Mouse (Mus musculus) right cerebral cortex, postnatal 14 days (tissue): ENCODE results near the gene Gstm4.

ENCODE experiments used
- DNase-seq: peaks from one replicate; pipeline ENCODE4 v3.0.0; 2022

The Gstm4 gene

DNA sequence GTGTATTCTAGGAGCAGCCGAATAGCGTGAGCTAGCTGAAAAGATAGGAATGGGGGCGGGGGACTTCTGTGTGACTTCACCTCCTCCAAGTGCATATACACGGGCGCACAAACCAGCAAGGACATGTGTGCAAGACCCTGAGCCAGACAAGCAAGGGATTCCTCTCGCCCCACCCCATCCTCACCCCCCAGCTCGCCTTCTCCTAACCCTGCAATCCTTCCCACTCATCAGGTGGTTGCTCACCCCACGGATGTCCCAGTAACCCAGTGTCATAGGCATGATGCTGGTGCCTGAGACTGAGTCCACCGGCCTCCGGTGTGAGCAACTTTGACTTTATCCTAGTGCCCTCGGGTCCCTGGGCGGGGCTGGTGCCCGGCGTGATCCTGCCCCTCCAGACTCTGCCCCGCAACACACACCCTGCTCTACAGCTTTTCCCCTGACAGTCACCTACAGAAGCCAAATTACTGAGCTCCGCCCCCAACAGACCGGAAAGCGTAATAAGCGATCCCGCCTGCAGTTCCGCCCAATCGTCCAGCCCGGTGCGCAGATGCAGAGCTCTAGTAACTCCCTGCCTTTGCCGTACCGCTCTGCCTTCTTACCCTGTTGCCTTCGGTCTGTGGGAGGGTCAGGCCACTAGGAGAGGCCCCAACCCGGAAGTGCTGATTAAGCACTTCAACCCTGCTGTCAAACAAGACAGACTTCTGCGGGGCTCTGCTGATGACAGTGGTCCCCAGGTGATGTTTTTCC, at the start of gene Gstm4:
Gene Gstm4 (minus strand): TSS at position 501 of the 747 bp plus-strand sequence.
- peak; percentile 79 for DNase-seq

DNA sequence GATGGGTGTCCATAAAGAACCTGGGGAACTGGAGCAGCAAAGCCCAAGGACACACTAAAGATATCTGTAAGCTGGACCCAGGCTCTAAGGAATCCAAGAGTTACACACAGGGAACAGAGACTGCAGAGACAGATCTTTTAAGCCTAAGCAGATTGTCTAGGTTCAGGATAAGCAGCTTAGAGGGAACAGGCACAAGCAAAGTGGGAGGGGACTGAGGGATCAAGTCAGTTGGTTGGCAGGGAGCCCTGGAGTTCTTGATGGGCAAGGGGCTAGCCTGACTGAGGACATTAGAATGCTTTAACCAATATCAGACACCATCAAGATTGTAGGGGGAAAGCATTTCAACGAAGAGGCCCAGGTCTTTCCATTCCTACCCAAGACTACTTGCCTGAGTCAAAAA, 49.5 kb upstream of the Gstm4 start:
- DNase-seq, result no peak

GRCm38 (mm10) chr3:108093306-108093705, 48.6 kb upstream of the Gstm4 start:
- DNase-seq, result no peak

DNA sequence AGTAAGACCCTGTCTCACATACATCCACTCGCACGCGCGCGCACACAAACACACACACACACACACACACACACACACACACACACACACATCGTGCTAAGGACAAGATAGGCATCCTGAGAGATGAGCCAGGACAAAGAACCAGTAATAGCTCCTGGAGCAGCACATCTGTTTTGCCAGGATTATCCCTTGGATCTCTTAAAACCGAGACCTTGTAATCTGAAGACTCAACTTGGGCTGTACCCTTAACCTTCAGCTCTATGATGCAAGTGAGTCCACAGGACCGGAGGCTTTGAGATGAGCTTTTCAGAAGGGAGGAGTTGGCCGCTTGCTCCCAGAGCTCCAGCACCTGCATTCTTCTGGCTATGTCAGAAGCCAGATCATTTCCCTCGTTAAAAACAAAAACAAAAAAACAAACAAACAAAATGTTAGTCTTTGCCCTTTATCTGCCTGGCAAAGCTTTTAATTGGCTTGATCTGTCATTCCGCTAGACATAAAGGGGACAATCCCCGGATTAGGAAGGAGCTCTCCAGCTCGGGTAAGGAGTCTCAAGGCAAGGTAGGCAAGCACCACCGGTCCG, 47.9 kb upstream of the Gstm4 start, which contains the start of gene Gnat2:
Gene Gnat2 (plus strand): TSS at position 254 of the 580 bp plus-strand sequence.
- no peak for DNase-seq

DNA sequence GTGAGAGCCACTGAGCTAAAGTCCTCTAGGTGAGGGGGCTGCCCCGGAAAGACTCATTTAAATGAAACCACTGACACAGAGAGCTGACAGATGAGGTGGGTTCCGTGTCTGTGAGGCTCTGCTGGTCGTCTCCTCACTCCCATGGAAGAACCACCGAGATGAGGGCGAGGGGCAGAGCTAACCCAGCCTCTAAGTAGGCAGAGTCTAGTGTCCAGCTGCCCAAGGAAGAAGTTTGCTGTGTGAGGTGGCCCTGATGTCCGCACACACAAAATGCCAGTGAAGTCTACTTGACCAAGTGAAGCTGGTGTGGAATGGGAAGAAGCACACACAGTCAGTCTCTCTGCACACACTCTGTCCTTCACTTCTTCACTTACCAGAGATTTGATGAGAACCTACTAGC, 47.3 kb upstream of the Gstm4 start:
- DNase-seq, result no peak

- no peak for DNase-seq
These were observed 45.9 kb upstream of the Gstm4 start for GRCm38 (mm10) chr3:108090561-108090960.

- DNase-seq, result no peak
These were observed 45.2 kb upstream of the Gstm4 start for GRCm38 (mm10) chr3:108089916-108090315.

DNA sequence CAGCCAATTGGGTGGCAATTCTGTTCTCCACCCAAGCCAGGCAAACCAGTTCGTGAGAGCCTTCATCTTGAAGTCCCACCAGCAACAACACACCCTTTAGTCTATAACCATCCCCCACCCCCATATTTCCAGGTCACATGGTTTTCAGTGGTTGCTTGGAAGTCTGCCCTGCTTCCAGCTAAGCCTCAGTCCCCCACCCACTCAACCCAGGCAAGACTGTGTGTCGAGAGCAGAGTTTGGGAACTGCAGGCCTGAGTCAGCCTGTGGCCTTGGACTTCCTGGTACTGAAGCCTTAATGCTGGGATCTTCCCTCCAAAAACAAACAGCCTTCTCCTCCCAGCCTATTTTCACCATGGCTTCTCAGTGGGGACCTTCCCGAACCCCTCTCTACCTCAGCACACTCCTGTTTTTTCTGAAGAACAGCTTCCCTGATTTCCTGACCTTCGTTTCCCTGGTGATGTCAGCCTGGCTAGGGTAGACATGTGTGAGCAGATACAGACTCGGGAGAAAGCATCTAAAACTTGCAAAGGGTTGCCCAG, 44.2 kb upstream of the Gstm4 start:
- DNase-seq, result no peak

GRCm38 (mm10) chr3:108087329-108087728, 42.6 kb upstream of the Gstm4 start:
- no peak for DNase-seq

GRCm38 (mm10) chr3:108086470-108086979, 41.8 kb upstream of the Gstm4 start, which contains the start of gene Ampd2:
Ampd2 (minus strand) TSS chr3:108086651.
- DNase-seq, result peak; percentile 55

GRCm38 (mm10) chr3:108085721-108086469, 41.2 kb upstream of the Gstm4 start:
- no peak for DNase-seq

GRCm38 (mm10) chr3:108085281-108085720, 40.6 kb upstream of the Gstm4 start:
- peak; percentile 92 for DNase-seq

DNA sequence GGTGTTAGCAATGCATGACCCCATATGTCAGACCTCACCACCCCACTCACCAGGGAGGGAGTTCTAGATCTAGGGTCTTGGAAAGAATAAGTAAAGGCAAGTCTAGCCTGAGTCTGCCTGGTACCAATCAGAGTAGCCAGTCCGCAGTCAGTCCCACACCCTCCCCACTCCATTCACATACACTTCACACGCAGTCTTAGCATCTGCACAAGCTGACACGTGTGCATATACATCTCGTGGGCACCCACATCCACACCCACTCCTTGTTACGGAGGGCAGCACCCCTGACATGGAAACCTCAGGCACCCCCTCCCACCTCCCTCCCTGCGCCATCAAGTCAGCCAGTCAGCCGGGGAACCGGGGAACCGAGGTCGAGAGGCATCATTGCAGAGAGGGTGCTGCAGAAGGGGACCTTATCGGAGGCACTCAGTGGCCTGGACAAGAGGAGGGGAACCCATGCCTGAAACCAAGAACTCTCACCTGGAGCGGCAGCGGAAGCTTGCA, 40.1 kb upstream of the Gstm4 start:
- no peak for DNase-seq

DNA sequence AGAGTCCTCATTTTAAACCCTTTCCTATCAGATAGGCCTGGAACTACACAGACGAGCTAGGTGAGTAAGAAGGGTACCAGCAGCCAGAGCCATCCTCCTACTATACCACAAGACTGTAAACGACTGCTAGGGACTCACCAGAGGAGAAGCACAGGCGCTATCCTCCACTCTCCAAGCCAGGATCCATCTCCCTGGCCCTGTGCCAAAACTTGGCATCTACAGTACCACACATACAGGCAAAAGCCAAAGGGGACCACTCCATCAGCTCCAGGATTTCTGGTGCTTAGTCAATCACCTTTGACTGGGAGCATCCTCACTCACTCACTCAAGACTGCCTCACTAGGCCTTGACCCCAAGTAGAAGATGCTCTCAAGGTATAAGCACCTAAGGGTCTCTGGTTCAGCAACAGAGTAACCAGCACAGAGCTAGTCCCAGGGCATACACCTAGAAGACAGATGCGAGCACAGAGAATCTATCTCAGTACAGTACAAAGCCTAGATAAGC, 39.3 kb upstream of the Gstm4 start:
- no peak for DNase-seq

- DNase-seq, result no peak
These were observed 38.5 kb upstream of the Gstm4 start for GRCm38 (mm10) chr3:108083161-108083560.

DNA sequence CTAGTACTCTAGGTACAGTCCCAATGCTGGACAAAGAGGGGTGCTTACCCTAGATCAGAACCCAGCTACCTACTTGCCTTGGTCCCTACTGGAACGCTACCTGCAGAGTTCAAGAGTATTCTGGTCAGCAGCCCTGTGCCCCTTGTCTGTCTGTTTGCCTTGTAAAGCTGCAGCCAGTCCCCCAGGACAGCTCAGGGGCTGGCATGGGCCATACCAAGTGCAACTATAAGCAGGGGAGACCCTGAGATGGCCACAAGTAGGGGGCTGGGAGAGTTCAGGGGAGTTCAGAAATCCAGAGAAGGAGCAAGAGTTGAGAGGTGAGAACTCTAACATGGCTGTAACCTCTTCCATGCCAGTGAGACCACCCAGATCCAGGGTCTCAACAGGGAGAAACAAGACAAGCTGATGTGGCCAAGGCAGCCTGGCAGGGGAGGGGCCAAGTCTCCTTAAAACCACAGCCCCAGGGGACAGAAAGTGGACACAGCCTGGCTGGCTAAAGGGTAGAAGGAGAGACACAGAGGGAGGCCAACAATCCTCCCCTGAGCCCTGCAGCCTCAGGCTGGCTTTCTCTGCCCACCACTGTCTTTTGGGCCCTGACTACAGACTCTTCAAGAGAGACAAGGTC, 37.7 kb upstream of the Gstm4 start:
- DNase-seq, result no peak

DNA sequence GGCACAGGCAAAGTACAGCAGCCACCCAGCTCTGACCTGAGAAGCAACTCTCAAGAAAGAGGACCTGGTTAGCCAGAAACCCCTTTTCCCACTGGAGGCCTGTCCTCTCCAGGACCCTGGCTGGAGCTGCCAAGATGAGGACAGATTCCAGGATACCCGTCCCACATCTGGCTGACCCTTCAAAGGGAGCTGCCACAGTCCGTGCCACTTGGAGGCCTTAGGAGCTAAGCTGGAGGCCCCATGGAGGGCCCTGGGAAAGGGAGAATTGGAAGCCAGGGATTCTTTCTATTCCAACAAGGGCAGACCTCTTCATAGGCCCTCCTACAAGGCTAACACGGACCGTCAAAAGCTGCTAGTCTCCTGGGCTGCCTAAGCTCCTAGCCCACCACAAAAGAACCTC, 37.0 kb upstream of the Gstm4 start:
- no peak for DNase-seq

GRCm38 (mm10) chr3:108076836-108077235, 32.1 kb upstream of the Gstm4 start:
- DNase-seq, result no peak

DNA sequence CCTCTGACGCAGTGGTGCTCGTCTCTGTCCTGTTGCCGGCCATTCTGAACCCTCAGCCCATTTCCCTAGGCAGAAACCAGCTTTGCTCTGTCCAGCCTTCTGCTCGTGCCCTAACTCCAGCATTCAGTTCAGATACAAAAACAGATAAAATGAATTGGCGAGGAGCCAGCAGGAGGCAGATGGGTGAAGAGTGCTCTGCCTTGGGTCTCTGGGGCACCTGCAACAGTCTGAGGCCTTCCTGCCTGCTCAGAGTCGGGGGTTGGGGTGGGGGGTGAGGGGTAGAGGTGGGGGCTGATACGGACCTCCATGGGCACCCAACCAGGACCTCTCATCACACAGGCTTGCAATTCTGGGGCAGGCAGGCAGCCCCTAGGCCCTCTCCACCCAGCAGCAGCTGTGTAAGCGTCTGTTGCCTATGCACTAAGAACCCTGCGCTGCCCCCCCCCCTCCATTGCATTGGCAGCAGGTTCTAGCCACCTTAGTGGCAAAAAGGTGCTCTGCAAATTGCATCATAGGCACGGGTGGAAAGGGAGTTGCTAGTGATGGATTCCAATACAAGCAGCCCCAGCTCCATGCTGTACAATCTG, 28.4 kb upstream of the Gstm4 start:
- DNase-seq, result no peak

DNA sequence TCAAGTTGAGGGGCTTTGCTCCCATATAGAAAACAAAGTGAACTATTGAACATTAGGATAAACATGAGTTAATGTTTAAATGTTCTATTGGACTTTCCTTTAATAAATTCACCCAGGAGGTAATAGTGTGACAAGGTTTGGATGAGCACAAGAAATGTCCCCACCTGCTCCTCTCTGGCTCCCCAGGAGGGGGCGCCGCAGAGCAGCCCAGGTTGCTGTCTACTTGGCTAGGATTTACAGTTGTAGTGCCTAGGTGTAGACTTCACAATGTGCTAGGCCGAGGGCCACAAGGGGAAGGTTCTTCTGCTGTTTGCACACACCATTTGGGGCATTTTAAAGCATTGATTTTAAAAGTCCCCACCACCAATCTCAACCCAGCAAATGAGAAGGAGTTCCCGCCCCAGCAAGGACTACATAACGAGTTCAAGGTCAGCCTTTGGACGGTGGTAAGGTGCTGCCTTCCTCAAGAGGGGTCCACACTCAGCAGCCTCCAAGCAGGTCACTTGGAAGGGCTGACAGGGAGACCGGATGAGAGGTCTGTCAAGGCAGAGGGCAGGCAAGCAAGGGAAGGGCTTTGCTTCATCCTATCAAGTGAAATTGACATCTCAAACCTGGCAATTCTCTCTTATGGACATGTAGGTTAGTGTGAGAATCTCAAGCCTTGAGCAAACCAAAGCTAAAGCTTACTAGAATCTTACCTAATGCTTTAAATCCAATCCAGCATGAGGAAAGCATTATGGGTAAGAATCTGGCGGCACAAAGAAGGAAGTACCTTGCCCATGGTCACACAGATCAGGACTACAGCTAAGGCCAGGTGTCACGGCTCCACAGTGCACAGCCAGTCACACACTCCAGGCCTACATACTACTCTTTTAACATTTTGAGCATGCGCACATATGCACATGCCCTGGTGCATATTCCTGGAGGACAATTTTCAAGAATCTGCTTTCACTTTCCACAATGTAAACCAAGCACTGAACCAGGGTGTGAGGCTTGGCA, 25.9 kb upstream of the Gstm4 start:
- peak; percentile 49 for DNase-seq
